Mouse (Mus musculus): Measurements from ENCODE around the gene Rusc2.

- TF ChIP-seq CTCF (IDR thresholded peaks at IDR 0.05; ENCODE audit: extremely low read depth, insufficient read depth, low read length), result no peak
- peak; percentile 22; the same call in 1 of the 2 replicates for TF ChIP-seq POLR2A (IDR thresholded peaks at IDR 0.05; ENCODE audit: extremely low read depth, insufficient read depth, low read length)
Measured at GRCm38 (mm10) chr4:43442456-43443361, 60.9 kb downstream of the Rusc2 start.
